Mouse (Mus musculus): Measurements from ENCODE around the gene Pop7. TPM values are rescaled to one million over a fixed set of nuclear protein-coding genes. Genes with fewer than 3 reads are reported as not detected.
A peak's percentile ranks its signal among the peaks of the same experiment; 100 is the strongest.

Pop7 gene
- total and polyA plus RNA-seq, 3 experiments, result 61.1 to 79.8 TPM; not detected in 1

DNA sequence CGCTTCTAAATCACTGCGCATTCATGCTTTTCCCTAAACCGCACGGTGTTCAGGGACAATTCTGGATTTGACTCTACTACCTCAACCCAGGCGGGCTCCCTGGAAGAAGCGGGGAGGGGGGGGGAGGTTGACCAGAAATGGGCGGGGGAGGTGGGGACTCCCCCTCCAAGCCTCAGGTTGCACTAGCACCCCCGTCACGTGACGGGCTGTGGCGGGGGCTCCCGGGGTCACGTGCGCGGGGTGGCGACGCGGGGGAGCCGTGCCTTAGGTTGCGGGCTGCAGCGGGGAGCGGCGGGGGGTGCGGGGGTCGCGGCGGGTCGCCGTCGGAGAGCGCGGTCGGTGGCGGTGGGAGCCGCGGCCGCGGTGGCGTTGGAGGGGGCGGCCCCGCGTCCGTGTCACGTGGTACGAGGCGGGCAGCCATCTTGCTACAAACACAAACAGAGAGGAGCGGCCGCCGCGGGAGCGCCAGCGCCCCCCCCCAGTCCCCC lies 7.7 kb upstream of the Pop7 start:
- Histone ChIP-seq H3K36me3 (ENCODE audit: control insufficient read depth in 1 of 2, insufficient read depth in 2 of 2, low read length in 2 of 2) (peaks cover 0 to 17% of the 10 kb centered on the region in 2 experiments; a peak in 2 of 4 replicates), H3K4me1 (ENCODE audit: control insufficient read depth in 1 of 2, insufficient read depth in 2 of 2, low read length in 2 of 2) (peaks cover 4 to 19% of the 10 kb centered on the region in 2 experiments), H3K27me3 (ENCODE audit: control insufficient read depth in 1 of 2, insufficient read depth in 2 of 2, low read length in 2 of 2) (no peaks in the 10 kb centered on the region), H3K27ac (ENCODE audit: control insufficient read depth, low read depth, low read length) (no peak overlapping the region), H3K9me3 (replicated peaks; ENCODE audit: insufficient read depth, low read length) (no peaks in the 10 kb centered on the region), H3K4me3 (ENCODE audit: control insufficient read depth in 1 of 2, insufficient read depth in 1 of 2, low read depth in 2 of 2, low read length in 2 of 2) (peak overlapping the region; percentile 59), H3K79me2 (ENCODE audit: control insufficient read depth, insufficient read depth, low read length, poor library complexity) (peaks cover 42% of the 10 kb centered on the region), H3K9ac (ENCODE audit: control insufficient read depth, low read depth, low read length, poor library complexity, severe bottlenecking) (peak overlapping the region; percentile 96)
- peak; percentile 69 for DNase-seq (ENCODE audit: low read depth, low spot score)
- TF ChIP-seq USF2 (IDR thresholded peaks at IDR 0.05; ENCODE audit: borderline replicate concordance in 1 of 2, insufficient read depth in 1 of 2, low read depth in 1 of 2, low read length in 2 of 2), result peak; percentile 50 to 89; a peak in 3 of 4 replicates
- TF ChIP-seq NELFE (IDR thresholded peaks at IDR 0.05; ENCODE audit: low read depth, low read length), result peak; percentile 44; the same call in 1 of the 2 replicates
- peak; percentile 55; the same call in 1 of the 2 replicates for TF ChIP-seq MAX (IDR thresholded peaks at IDR 0.05; ENCODE audit: low read length)
- TF ChIP-seq RAD21 (IDR thresholded peaks at IDR 0.05; ENCODE audit: low read depth, low read length), result no peak
- TF ChIP-seq MXI1 (IDR thresholded peaks at IDR 0.05; ENCODE audit: low read depth, low read length), result peak; percentile 62
- peak; percentile 92 for TF ChIP-seq BHLHE40 (IDR thresholded peaks at IDR 0.05; ENCODE audit: borderline replicate concordance, low read depth, low read length)
- TF ChIP-seq USF1 (IDR thresholded peaks at IDR 0.05; ENCODE audit: low read depth, low read length), result peak; percentile 93
- peak; percentile 84 for TF ChIP-seq MAZ (IDR thresholded peaks at IDR 0.05; ENCODE audit: low read depth, low read length)
- no peak for TF ChIP-seq CTCF (IDR thresholded peaks at IDR 0.05 in 2 of 3, conservative IDR thresholded peaks at IDR 0.05 in 1 of 3; ENCODE audit: control insufficient read depth in 1 of 3, insufficient read depth in 1 of 3, low read depth in 2 of 3, low read length in 3 of 3, poor library complexity in 1 of 3, severe bottlenecking in 1 of 3)
- 0 out of 2 replicates have a peak, but pooled peaks have one; percentile 31 for TF ChIP-seq RCOR1 (IDR thresholded peaks at IDR 0.05; ENCODE audit: low read depth, low read length)
- peak; percentile 82 for TF ChIP-seq ZKSCAN1 (IDR thresholded peaks at IDR 0.05; ENCODE audit: low read depth, low read length)

DNA sequence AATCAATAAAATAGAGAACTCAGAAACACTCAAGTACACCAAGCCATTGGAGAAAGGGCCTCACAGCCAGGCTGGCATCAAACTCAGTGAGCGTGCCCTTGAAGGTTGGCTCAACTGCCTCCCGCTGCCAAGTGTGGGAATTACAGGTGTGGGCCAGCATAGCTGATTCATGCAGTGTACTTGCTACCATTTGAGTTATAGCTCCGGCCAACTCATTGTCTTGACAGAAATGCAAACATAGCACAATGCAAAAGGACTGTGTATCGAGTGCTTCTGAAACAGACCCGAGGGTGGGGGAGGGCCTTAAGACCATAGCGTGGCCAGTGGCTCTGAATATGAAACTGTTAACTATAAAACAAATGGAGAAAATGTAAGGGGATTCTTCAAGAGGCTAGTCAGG lies 1.7 kb upstream of the Pop7 start:
- Histone ChIP-seq H3K27ac (ENCODE audit: control insufficient read depth, low read depth, low read length) (no peak overlapping the region), H3K9ac (ENCODE audit: control insufficient read depth, low read depth, low read length, poor library complexity, severe bottlenecking) (no peak overlapping the region)
- DNase-seq (ENCODE audit: low read depth, low spot score), result peak; percentile 56

GRCm38 (mm10) chr5:137502667-137503110 lies 371 bp upstream of the Pop7 start:
- DNase-seq (ENCODE audit: low read depth, low spot score), result peak; percentile 94
- TF ChIP-seq CTCF (IDR thresholded peaks at IDR 0.05 in 2 of 3, conservative IDR thresholded peaks at IDR 0.05 in 1 of 3; ENCODE audit: control insufficient read depth in 1 of 3, insufficient read depth in 1 of 3, low read depth in 2 of 3, low read length in 3 of 3, poor library complexity in 1 of 3, severe bottlenecking in 1 of 3) (peak; percentile 66 to 86 (median 71)), MYB (IDR thresholded peaks at IDR 0.05; ENCODE audit: low read depth, low read length) (no peak), TCF12 (IDR thresholded peaks at IDR 0.05; ENCODE audit: low read depth, low read length) (no peak), MAX (IDR thresholded peaks at IDR 0.05; ENCODE audit: low read length) (peak; percentile 74), CHD1 (IDR thresholded peaks at IDR 0.05; ENCODE audit: low read depth, low read length) (no peak), RCOR1 (IDR thresholded peaks at IDR 0.05; ENCODE audit: low read depth, low read length) (no peak), JUND (IDR thresholded peaks at IDR 0.05; ENCODE audit: low read depth, low read length) (no peak), ZNF384 (IDR thresholded peaks at IDR 0.05; ENCODE audit: low read depth, low read length) (no peak), POLR2AphosphoS2 (IDR thresholded peaks at IDR 0.05; ENCODE audit: low read length) (no peak; the same call in 1 of the 2 replicates), MYC (IDR thresholded peaks at IDR 0.05; ENCODE audit: low read depth, low read length) (peak; percentile 73; the same call in 1 of the 2 replicates), HCFC1 (IDR thresholded peaks at IDR 0.05; ENCODE audit: low read depth, low read length) (no peak), E2F4 (IDR thresholded peaks at IDR 0.05; ENCODE audit: borderline replicate concordance, low read depth, low read length) (peak; percentile 94), MAFK (IDR thresholded peaks at IDR 0.05; ENCODE audit: borderline replicate concordance, low read depth, low read length) (no peak), ZKSCAN1 (IDR thresholded peaks at IDR 0.05; ENCODE audit: low read depth, low read length) (no peak), TBP (IDR thresholded peaks at IDR 0.05; ENCODE audit: low read depth, low read length) (peak; percentile 51; the same call in 1 of the 2 replicates)

More for the DNA sequence above, 1.7 kb upstream of the Pop7 start:
- peaks cover 13% of the 10 kb centered on the region for H3K79me2 ChIP-seq (ENCODE audit: control insufficient read depth, insufficient read depth, low read length, poor library complexity)
- TF ChIP-seq EP300 (IDR thresholded peaks at IDR 0.05; ENCODE audit: low read depth in 1 of 2, low read length in 2 of 2), result no peak
- no peak for TF ChIP-seq ZC3H11A (IDR thresholded peaks at IDR 0.05; ENCODE audit: low read depth, low read length)
- TF ChIP-seq CTCF (IDR thresholded peaks at IDR 0.05 in 2 of 3, conservative IDR thresholded peaks at IDR 0.05 in 1 of 3; ENCODE audit: control insufficient read depth in 1 of 3, insufficient read depth in 1 of 3, low read depth in 2 of 3, low read length in 3 of 3, poor library complexity in 1 of 3, severe bottlenecking in 1 of 3), result peak; percentile 23 to 34 (median 28); a peak in 3 of 6 replicates
- no peak for TF ChIP-seq NELFE (IDR thresholded peaks at IDR 0.05; ENCODE audit: low read depth, low read length)
- H3K36me3 ChIP-seq (ENCODE audit: control insufficient read depth in 1 of 2, insufficient read depth in 2 of 2, low read length in 2 of 2), result peaks cover 0 to 25% of the 10 kb centered on the region in 2 experiments; a peak in 3 of 4 replicates
- no peak overlapping the region for H3K4me3 ChIP-seq (ENCODE audit: control insufficient read depth in 1 of 2, insufficient read depth in 1 of 2, low read depth in 2 of 2, low read length in 2 of 2)
- no peaks in the 10 kb centered on the region for H3K9me3 ChIP-seq (replicated peaks; ENCODE audit: insufficient read depth, low read length)
- no peaks in the 10 kb centered on the region for H3K27me3 ChIP-seq (ENCODE audit: control insufficient read depth in 1 of 2, insufficient read depth in 2 of 2, low read length in 2 of 2)
- peaks cover 6 to 13% of the 10 kb centered on the region in 2 experiments for H3K4me1 ChIP-seq (ENCODE audit: control insufficient read depth in 1 of 2, insufficient read depth in 2 of 2, low read length in 2 of 2)

More at GRCm38 (mm10) chr5:137502667-137503110, 371 bp upstream of the Pop7 start:
- peak overlapping the region; percentile 48 to 55 for H3K4me3 ChIP-seq (ENCODE audit: control insufficient read depth in 1 of 2, insufficient read depth in 1 of 2, low read depth in 2 of 2, low read length in 2 of 2)
- H3K4me1 ChIP-seq (ENCODE audit: control insufficient read depth in 1 of 2, insufficient read depth in 2 of 2, low read length in 2 of 2), result peaks cover 6 to 13% of the 10 kb centered on the region in 2 experiments
- peaks cover 0 to 25% of the 10 kb centered on the region in 2 experiments; a peak in 3 of 4 replicates for H3K36me3 ChIP-seq (ENCODE audit: control insufficient read depth in 1 of 2, insufficient read depth in 2 of 2, low read length in 2 of 2)
- H3K79me2 ChIP-seq (ENCODE audit: control insufficient read depth, insufficient read depth, low read length, poor library complexity), result peaks cover 13% of the 10 kb centered on the region
- H3K9ac ChIP-seq (ENCODE audit: control insufficient read depth, low read depth, low read length, poor library complexity, severe bottlenecking), result peak overlapping the region; percentile 73
- H3K27me3 ChIP-seq (ENCODE audit: control insufficient read depth in 1 of 2, insufficient read depth in 2 of 2, low read length in 2 of 2), result no peaks in the 10 kb centered on the region
- H3K27ac ChIP-seq (ENCODE audit: control insufficient read depth, low read depth, low read length), result peak overlapping the region; percentile 69
- no peaks in the 10 kb centered on the region for H3K9me3 ChIP-seq (replicated peaks; ENCODE audit: insufficient read depth, low read length)
